Mouse (Mus musculus) spleen, adult 2 months (tissue): ENCODE measurements around the gene 1700001O22Rik.
A peak's percentile ranks its signal among the peaks of the same experiment; 100 is the strongest.

Experiments used
- CTCF ChIP-seq: fragments of 200-500 bp; IDR thresholded peaks from 2 replicates; pipeline ENCODE4 v1.5.1; 2011; ENCODE audit warnings: mild to moderate bottlenecking, inconsistent platforms; ENCODE audit not compliant: insufficient read depth, insufficient read length, insufficient replicate concordance; ENCODE audit errors: extremely low read depth
- POLR2A ChIP-seq: fragments of 200-500 bp; IDR thresholded peaks from 2 replicates; pipeline ENCODE4 v1.6.1; 2011; ENCODE audit warnings: low read depth, low read length, inconsistent platforms

GRCm38 (mm10) chr2:30807648-30808295 lies 4.3 kb upstream of the 1700001O22Rik start, which contains the start of gene Ntmt1:
- TF ChIP-seq POLR2A (peak; percentile 66), CTCF (no peak)
